Mouse (Mus musculus) erythroblast, embryonic 14.5 days (primary cell): Measurements from ENCODE around the gene C1ql1.

ENCODE experiments used
- GATA1 ChIP-seq: IDR thresholded peaks from 2 replicates; pipeline ENCODE4 v1.6.1; 2012; ENCODE audit warnings: low read length, inconsistent platforms, mixed read lengths
- TAL1 ChIP-seq: IDR thresholded peaks from 3 replicates; pipeline ENCODE4 v1.6.1; 2012; ENCODE audit warnings: low read length, inconsistent platforms, mixed read lengths

DNA sequence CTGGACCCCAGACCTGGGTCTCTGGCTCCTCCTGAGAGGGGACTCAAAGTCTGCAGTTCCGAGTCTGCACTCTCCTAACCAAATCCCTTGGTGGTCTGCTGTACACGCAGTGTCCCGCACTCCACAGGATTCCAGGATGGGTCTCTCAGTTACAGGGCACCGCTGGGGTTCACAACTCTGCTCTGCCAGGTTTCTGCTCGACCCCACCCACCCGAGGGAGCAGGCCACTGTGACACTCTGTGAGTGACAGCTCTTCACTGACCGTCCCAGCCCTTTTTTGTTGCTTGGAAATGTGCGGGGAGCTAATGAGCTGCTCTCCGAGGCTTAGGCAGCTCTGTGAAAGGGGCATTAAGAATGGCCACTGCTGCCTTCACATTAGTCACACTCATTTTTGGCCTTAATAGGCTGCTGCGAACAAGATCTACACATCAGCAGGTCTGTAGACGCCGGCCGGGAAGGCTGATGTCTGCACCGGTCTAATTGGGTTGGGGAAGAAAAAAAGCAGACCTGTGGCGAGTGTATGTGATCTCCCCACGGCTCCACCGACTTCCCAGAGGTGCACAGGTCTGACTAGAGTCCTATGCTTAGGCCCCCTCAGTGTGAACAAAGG is 47.0 kb upstream of the C1ql1 start:
- TF ChIP-seq TAL1 (no peak), GATA1 (no peak)
